Comparison of ENCODE assay signal across 7 mouse cellular contexts in the genomic region with DNA sequence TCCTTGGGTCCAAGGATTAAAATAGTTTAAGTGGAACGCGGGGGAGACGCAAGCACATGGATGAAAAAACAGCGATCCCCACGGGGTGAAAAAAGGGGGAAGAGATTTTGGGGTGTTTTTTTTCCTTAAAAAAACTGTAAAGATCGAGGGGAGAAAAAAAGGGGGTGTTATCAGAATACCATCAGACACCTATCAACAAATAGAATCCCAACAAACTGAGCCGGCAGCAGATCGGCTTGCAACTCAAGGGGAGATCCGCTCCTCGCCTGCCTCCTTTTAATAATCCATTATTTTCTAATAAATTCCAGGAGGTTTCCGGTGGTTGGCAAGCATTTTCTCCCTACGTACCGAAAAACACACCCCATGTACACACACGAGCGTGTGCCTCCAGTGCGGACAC. TPM values are rescaled to one million over a fixed set of nuclear protein-coding genes. Genes with fewer than 3 reads are reported as not detected.
DNase-seq lines count a peak whose midpoint lies in the region; ATAC-seq and TF ChIP-seq lines count a peak whose summit lies in the region.

No protein-coding gene starts in this region.

- under 1% methylated on average over 16 of the region's 16 CpGs for WGBS in forebrain, embryonic 13.5 days
- under 1% methylated on average over 16 of the region's 16 CpGs for WGBS in limb, embryonic 14.5 days
- under 1% methylated on average over 16 of the region's 16 CpGs for WGBS in stomach, embryonic 16.5 days

- no peaks in the 10 kb centered on the region for H3K36me3 ChIP-seq in forebrain, embryonic 13.5 days (ENCODE audit: poor library complexity, severe bottlenecking)
- no peaks in the 10 kb centered on the region for H3K36me3 ChIP-seq in limb, embryonic 14.5 days (ENCODE audit: control insufficient read depth, insufficient read depth, low read length)
- H3K36me3 ChIP-seq in stomach, embryonic 16.5 days (ENCODE audit: control insufficient read depth, insufficient read depth, low read length): no peaks in the 10 kb centered on the region

- H3K4me1 ChIP-seq in forebrain, embryonic 13.5 days: peaks cover 19% of the 10 kb centered on the region
- no peaks in the 10 kb centered on the region for H3K4me1 ChIP-seq in limb, embryonic 14.5 days (ENCODE audit: control insufficient read depth, insufficient read depth, low read length)
- H3K4me1 ChIP-seq in stomach, embryonic 16.5 days (ENCODE audit: control insufficient read depth, insufficient read depth, low read length): peaks cover 3% of the 10 kb centered on the region

- peak; percentile 27 for DNase-seq in retina, postnatal 1 day
- DNase-seq in retina, embryonic 14.5 days (ENCODE audit: low spot score): no peak
- DNase-seq in limb, embryonic 14.5 days (ENCODE audit: low spot score): no peak
- DNase-seq in ovary, postnatal 14 days (ENCODE audit: low spot score): no peak
- no peak for DNase-seq in spleen, adult 18-20 months

- peak overlapping the region; percentile 86 for H3K4me3 ChIP-seq in forebrain, embryonic 13.5 days
- peak overlapping the region; percentile 63 for H3K4me3 ChIP-seq in limb, embryonic 14.5 days (replicated peaks; ENCODE audit: low read length)
- peak overlapping the region; percentile 83 for H3K4me3 ChIP-seq in stomach, embryonic 16.5 days (replicated peaks; ENCODE audit: low read length)

- no peak for TF ChIP-seq POLR2A in limb, embryonic 14.5 days (IDR thresholded peaks at IDR 0.05; ENCODE audit: borderline replicate concordance, extremely low read depth, insufficient read depth, insufficient read length)

- peak overlapping the region; percentile 88 for H3K4me2 ChIP-seq in forebrain, embryonic 13.5 days
- peak overlapping the region; percentile 97 for H3K4me2 ChIP-seq in limb, embryonic 14.5 days (replicated peaks; ENCODE audit: low read depth, low read length, severe bottlenecking)
- H3K4me2 ChIP-seq in stomach, embryonic 16.5 days (ENCODE audit: low read depth, low read length): peak overlapping the region; percentile 82

- peak overlapping the region; percentile 95 for H3K9ac ChIP-seq in forebrain, embryonic 13.5 days
- H3K9ac ChIP-seq in limb, embryonic 14.5 days (ENCODE audit: low read depth, low read length, severe bottlenecking): peak overlapping the region; percentile 72
- peak overlapping the region; percentile 90 for H3K9ac ChIP-seq in stomach, embryonic 16.5 days (ENCODE audit: low read length)

- H3K27ac ChIP-seq in forebrain, embryonic 13.5 days: peak overlapping the region; percentile 99
- peak overlapping the region; percentile 59; the same call in 1 of the 2 replicates for H3K27ac ChIP-seq in limb, embryonic 14.5 days (replicated peaks; ENCODE audit: low read depth, low read length)
- H3K27ac ChIP-seq in stomach, embryonic 16.5 days (ENCODE audit: low read length): peak overlapping the region; percentile 98

- H3K9me3 ChIP-seq in forebrain, embryonic 13.5 days (replicated peaks): no peaks in the 10 kb centered on the region
- no peaks in the 10 kb centered on the region for H3K9me3 ChIP-seq in limb, embryonic 14.5 days (ENCODE audit: control insufficient read depth, low read length)
- H3K9me3 ChIP-seq in stomach, embryonic 16.5 days (replicated peaks; ENCODE audit: control insufficient read depth, low read length): no peaks in the 10 kb centered on the region

- ATAC-seq in forebrain, embryonic 13.5 days: no peak
- ATAC-seq in limb, embryonic 14.5 days (ENCODE audit: low FRiP score, low read depth): no peak
- no peak for ATAC-seq in stomach, embryonic 16.5 days (ENCODE audit: insufficient read depth, low FRiP score)

- no peaks in the 10 kb centered on the region for H3K27me3 ChIP-seq in forebrain, embryonic 13.5 days
- no peaks in the 10 kb centered on the region for H3K27me3 ChIP-seq in limb, embryonic 14.5 days (ENCODE audit: control insufficient read depth, insufficient read depth, low read length)
- H3K27me3 ChIP-seq in stomach, embryonic 16.5 days (ENCODE audit: control insufficient read depth, insufficient read depth, low read length): no peaks in the 10 kb centered on the region

RNA-seq across cellular contexts. Expression of gene Maml3, which starts 0.7 kb away (rescaled TPM):
- polyA plus RNA-seq in forebrain, embryonic 13.5 days (2015; fragmentation: Nextera tagmentation; extraction: Ambion mirVana): 5.4 and 6.5 TPM in 2 replicates
- 5.4 and 6.1 TPM in 2 replicates for polyA plus RNA-seq in limb, embryonic 14.5 days (2012; rRNA removed)
- 5.6 and 6.7 TPM in 2 replicates for polyA plus RNA-seq in limb, embryonic 14.5 days (2014; fragmentation: Nextera tagmentation; extraction: Ambion mirVana)
- polyA plus RNA-seq in stomach, embryonic 16.5 days (2015; fragmentation: Nextera tagmentation; extraction: Ambion mirVana): 4.7 and 5.0 TPM in 2 replicates
